Mouse (Mus musculus) limb, embryonic 15.5 days (tissue): ENCODE results near the gene Ankrd50. TPM values are rescaled to one million over a fixed set of nuclear protein-coding genes. Genes with fewer than 3 reads are reported as not detected.

ENCODE experiments used
- ATAC-seq: fragments of 200-750 bp; cut with Nextera tagmentation; 2 replicates; pipeline ENCODE4 v1.8.0; 2017; ENCODE audit warnings: low read depth, moderate TSS enrichment; ENCODE audit not compliant: insufficient number of reproducible peaks, low FRiP score, low TSS enrichment
- H3K27ac ChIP-seq: fragments of 300-500 bp; sonication (generic); 2 replicates; pipeline ENCODE4 v1.5.1; 2015; ENCODE audit warnings: moderate library complexity, mild to moderate bottlenecking, inconsistent platforms
- H3K27me3 ChIP-seq: fragments of 300-500 bp; sonication (generic); 2 replicates; pipeline ENCODE4 v1.6.1; 2015; ENCODE audit warnings: inconsistent platforms
- H3K36me3 ChIP-seq: fragments of 300-500 bp; sonication (generic); 2 replicates; pipeline ENCODE4 v1.6.1; 2015; ENCODE audit warnings: inconsistent platforms
- H3K4me1 ChIP-seq: fragments of 300-500 bp; sonication (generic); 2 replicates; pipeline ENCODE4 v1.6.1; 2015; ENCODE audit warnings: inconsistent platforms
- H3K4me2 ChIP-seq: fragments of 300-500 bp; sonication (generic); 2 replicates; pipeline ENCODE4 v1.6.1; 2015; ENCODE audit warnings: mild to moderate bottlenecking, inconsistent platforms
- H3K4me3 ChIP-seq: fragments of 300-500 bp; sonication (generic); 2 replicates; pipeline ENCODE4 v1.5.1; 2015; ENCODE audit warnings: mild to moderate bottlenecking, inconsistent platforms
- H3K9ac ChIP-seq: fragments of 300-500 bp; sonication (generic); 2 replicates; pipeline ENCODE4 v1.6.1; 2015; ENCODE audit warnings: inconsistent platforms
- H3K9me3 ChIP-seq: fragments of 300-500 bp; sonication (generic); 2 replicates; pipeline ENCODE4 v1.6.1; 2016; ENCODE audit warnings: inconsistent platforms
- WGBS: fragments of 180-500 bp; shearing (Covaris S2); methylation state at CpG from one replicate; pipeline ENCODE4 v1.1.7; 2015; 5-methylcytosine and 5-hydroxymethylcytosine counted together
- polyA plus RNA-seq: library from polyadenylated mRNA; unstranded; fragments of >200 nt; fragmentation: Nextera tagmentation; extraction: Ambion mirVana; gene quantifications from 2 replicates; pipeline ENCODE4 v1.2.1, GENCODE M21; 2015

Gene Ankrd50
- polyA plus RNA-seq, 1 experiment from 2014 or later: 23.7 TPM

DNA sequence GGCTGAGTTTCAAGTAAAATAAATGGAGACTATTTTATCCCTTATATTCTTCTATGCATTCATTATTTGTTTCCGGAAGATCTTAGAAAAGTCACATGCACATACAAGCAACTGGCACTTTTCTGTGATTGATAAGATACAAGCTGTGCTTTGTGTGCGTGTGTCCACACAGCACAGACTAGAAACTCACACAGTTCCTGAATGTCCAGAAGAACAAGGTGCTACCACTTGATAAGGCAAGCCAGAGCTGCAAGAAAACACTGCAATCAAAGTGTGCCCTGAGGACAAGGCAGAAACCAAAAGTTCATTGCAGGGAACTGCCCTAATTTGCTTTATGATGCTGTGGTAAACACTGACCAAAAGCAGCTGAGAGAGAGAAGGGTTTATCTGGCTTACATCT lies 6.1 kb upstream of the Ankrd50 start:
- H3K9me3 ChIP-seq: no peaks in the 10 kb centered on the region
- no peak overlapping the region for H3K4me3 ChIP-seq
- no peaks in the 10 kb centered on the region for H3K27me3 ChIP-seq
- no peak for ATAC-seq
- WGBS: 63% methylated on average over 2 of the region's 2 CpGs
- H3K27ac ChIP-seq: no peak overlapping the region
- H3K4me2 ChIP-seq: no peak overlapping the region
- H3K9ac ChIP-seq: no peak overlapping the region
- H3K36me3 ChIP-seq: no peaks in the 10 kb centered on the region
- H3K4me1 ChIP-seq: 0 out of 2 replicates have a peak, but pooled peaks cover 2% of the 10 kb centered on the region

- H3K27ac ChIP-seq: peak overlapping the region; percentile 33
- no peak overlapping the region for H3K9ac ChIP-seq
- peaks cover 31% of the 10 kb centered on the region for H3K4me1 ChIP-seq
- 2% methylated on average over 26 of the region's 26 CpGs for WGBS
- peak overlapping the region; percentile 66 for H3K4me2 ChIP-seq
- no peaks in the 10 kb centered on the region for H3K9me3 ChIP-seq
- H3K36me3 ChIP-seq: peaks cover 9% of the 10 kb centered on the region; the same call in 1 of the 2 replicates
- peak overlapping the region; percentile 83 for H3K4me3 ChIP-seq
- H3K27me3 ChIP-seq: no peaks in the 10 kb centered on the region
- no peak for ATAC-seq
These were observed 482 bp upstream of the Ankrd50 start for GRCm38 (mm10) chr3:38485107-38485545.

- peak overlapping the region; percentile 95; the same call in 1 of the 2 replicates for H3K27ac ChIP-seq
- no peaks in the 10 kb centered on the region for H3K9me3 ChIP-seq
- peaks cover 37% of the 10 kb centered on the region for H3K4me1 ChIP-seq
- peaks cover 16% of the 10 kb centered on the region; the same call in 1 of the 2 replicates for H3K36me3 ChIP-seq
- peak overlapping the region; percentile 66 for H3K4me2 ChIP-seq
- peak overlapping the region; percentile 98 for H3K9ac ChIP-seq
- H3K27me3 ChIP-seq: no peaks in the 10 kb centered on the region
- 7% methylated on average over 10 of the region's 10 CpGs for WGBS
- H3K4me3 ChIP-seq: peak overlapping the region; percentile 83
- no peak for ATAC-seq
These were observed 1.1 kb downstream of the Ankrd50 start for GRCm38 (mm10) chr3:38483551-38483950.

GRCm38 (mm10) chr3:38482749-38483148 lies 1.9 kb downstream of the Ankrd50 start:
- Histone ChIP-seq H3K9ac (0 out of 2 replicates have a peak overlapping the region, but pooled peaks have one; percentile 17), H3K36me3 (peaks cover 19% of the 10 kb centered on the region; the same call in 1 of the 2 replicates), H3K4me1 (peaks cover 43% of the 10 kb centered on the region), H3K4me3 (peak overlapping the region; percentile 83), H3K27me3 (no peaks in the 10 kb centered on the region), H3K9me3 (no peaks in the 10 kb centered on the region), H3K4me2 (peak overlapping the region; percentile 66), H3K27ac (peak overlapping the region; percentile 27; the same call in 1 of the 2 replicates)
- WGBS: 24% methylated on average over 11 of the region's 11 CpGs
- ATAC-seq: no peak

DNA sequence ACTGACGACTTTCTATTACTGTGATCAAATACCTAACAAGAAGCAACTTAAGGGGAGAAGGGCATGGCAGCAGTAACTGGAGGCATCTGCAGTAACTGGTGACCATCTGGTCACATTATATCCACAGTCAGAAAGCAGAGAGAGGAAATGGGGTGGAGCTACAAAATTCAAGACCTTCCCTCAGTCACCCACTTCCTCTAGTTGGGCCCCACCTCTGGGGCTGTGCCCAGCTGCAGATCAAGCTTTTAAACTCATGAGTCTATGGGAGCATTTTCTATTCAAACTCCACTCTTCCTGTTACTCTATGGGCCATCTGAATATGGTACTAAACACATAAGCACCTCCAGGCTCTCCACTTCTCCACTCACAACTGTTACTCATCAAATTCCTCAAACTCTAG lies 3.5 kb downstream of the Ankrd50 start:
- 52% methylated on average over 1 of the region's 1 CpGs for WGBS
- Histone ChIP-seq H3K27ac (no peak overlapping the region), H3K9ac (no peak overlapping the region), H3K4me1 (peaks cover 50% of the 10 kb centered on the region), H3K4me2 (peak overlapping the region; percentile 39), H3K4me3 (peak overlapping the region; percentile 9; the same call in 1 of the 2 replicates), H3K9me3 (no peaks in the 10 kb centered on the region), H3K36me3 (peaks cover 26% of the 10 kb centered on the region; the same call in 1 of the 2 replicates), H3K27me3 (no peaks in the 10 kb centered on the region)
- no peak for ATAC-seq

GRCm38 (mm10) chr3:38477936-38478335 lies 6.7 kb downstream of the Ankrd50 start:
- Histone ChIP-seq H3K27ac (no peak overlapping the region), H3K9me3 (no peaks in the 10 kb centered on the region), H3K9ac (no peak overlapping the region), H3K4me2 (no peak overlapping the region), H3K36me3 (peaks cover 31% of the 10 kb centered on the region; the same call in 1 of the 2 replicates), H3K4me3 (no peak overlapping the region), H3K4me1 (peaks cover 60% of the 10 kb centered on the region), H3K27me3 (no peaks in the 10 kb centered on the region)
- ATAC-seq: no peak
- 78% methylated on average over 1 of the region's 1 CpGs for WGBS

DNA sequence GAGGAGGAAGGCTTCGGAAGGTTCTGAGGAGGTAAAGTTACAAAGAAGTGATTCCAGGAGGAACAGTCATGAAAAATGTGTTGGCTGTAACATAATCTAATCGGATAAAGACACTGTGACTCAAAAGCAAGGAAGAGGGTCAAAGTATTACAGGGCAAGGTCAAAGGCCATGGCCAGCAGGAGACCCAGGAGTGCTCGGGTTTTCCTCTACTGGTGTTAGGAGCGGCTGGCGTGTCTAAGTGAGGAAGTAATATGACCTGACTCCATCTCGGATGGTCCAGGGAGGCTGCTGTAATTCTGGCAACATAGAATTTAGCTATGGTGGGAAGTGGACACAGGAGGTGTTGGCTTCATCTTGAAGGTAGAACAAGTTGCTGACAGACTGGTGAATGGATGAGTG lies 9.1 kb downstream of the Ankrd50 start:
- 58% methylated on average over 6 of the region's 6 CpGs for WGBS
- Histone ChIP-seq H3K27me3 (no peaks in the 10 kb centered on the region), H3K4me1 (peaks cover 48% of the 10 kb centered on the region), H3K9me3 (no peaks in the 10 kb centered on the region), H3K9ac (no peak overlapping the region), H3K36me3 (peaks cover 29% of the 10 kb centered on the region; the same call in 1 of the 2 replicates), H3K27ac (no peak overlapping the region), H3K4me3 (no peak overlapping the region), H3K4me2 (no peak overlapping the region)
- ATAC-seq: no peak

GRCm38 (mm10) chr3:38473138-38473537 lies 11.5 kb downstream of the Ankrd50 start:
- peaks cover 20% of the 10 kb centered on the region; the same call in 1 of the 2 replicates for H3K36me3 ChIP-seq
- no peaks in the 10 kb centered on the region for H3K27me3 ChIP-seq
- H3K9me3 ChIP-seq: no peaks in the 10 kb centered on the region
- 83% methylated on average over 4 of the region's 4 CpGs for WGBS
- H3K4me2 ChIP-seq: no peak overlapping the region
- H3K4me1 ChIP-seq: peaks cover 38% of the 10 kb centered on the region
- no peak overlapping the region for H3K27ac ChIP-seq
- H3K9ac ChIP-seq: no peak overlapping the region
- no peak overlapping the region for H3K4me3 ChIP-seq
- no peak for ATAC-seq

DNA sequence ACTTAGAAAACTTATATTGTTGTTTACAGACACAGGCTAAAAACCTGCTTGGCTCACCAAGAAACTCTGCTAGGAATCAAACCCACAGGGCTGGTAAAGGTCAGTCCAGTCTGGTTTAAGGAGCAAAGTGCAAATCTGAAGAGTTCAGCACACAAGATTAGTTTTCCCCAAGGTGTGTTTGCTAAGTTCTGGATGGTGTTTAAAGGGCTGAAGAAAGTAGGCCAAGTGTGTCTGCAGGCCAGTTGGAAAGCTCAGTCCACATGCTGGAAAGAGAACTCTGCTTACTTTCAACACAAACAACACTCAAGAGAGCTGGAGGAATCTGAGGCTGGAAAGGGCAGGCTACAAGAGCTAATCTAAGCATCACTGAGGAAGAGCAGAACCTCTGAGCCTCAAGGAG lies 13.1 kb downstream of the Ankrd50 start:
- H3K36me3 ChIP-seq: peaks cover 13% of the 10 kb centered on the region; the same call in 1 of the 2 replicates
- peaks cover 38% of the 10 kb centered on the region for H3K4me1 ChIP-seq
- H3K9me3 ChIP-seq: no peaks in the 10 kb centered on the region
- H3K9ac ChIP-seq: no peak overlapping the region
- no peaks in the 10 kb centered on the region for H3K27me3 ChIP-seq
- H3K4me3 ChIP-seq: no peak overlapping the region
- H3K27ac ChIP-seq: no peak overlapping the region; the same call in 1 of the 2 replicates
- no peak for ATAC-seq
- no peak overlapping the region for H3K4me2 ChIP-seq

- 83% methylated on average over 8 of the region's 8 CpGs for WGBS
- no peak for ATAC-seq
These were observed 16.5 kb downstream of the Ankrd50 start for GRCm38 (mm10) chr3:38468131-38468530.

GRCm38 (mm10) chr3:38466880-38467405 lies 17.7 kb downstream of the Ankrd50 start:
- WGBS: 71% methylated on average over 8 of the region's 8 CpGs
- Histone ChIP-seq H3K9ac (no peak overlapping the region), H3K27me3 (no peaks in the 10 kb centered on the region), H3K4me3 (no peak overlapping the region), H3K4me2 (no peak overlapping the region), H3K9me3 (no peaks in the 10 kb centered on the region), H3K27ac (no peak overlapping the region), H3K4me1 (peaks cover 18% of the 10 kb centered on the region), H3K36me3 (peaks cover 19% of the 10 kb centered on the region)
- ATAC-seq: no peak

More at GRCm38 (mm10) chr3:38468131-38468530, 16.5 kb downstream of the Ankrd50 start:
- Histone ChIP-seq H3K9me3 (no peaks in the 10 kb centered on the region), H3K4me3 (no peak overlapping the region), H3K36me3 (peaks cover 14% of the 10 kb centered on the region; the same call in 1 of the 2 replicates), H3K4me1 (peaks cover 18% of the 10 kb centered on the region), H3K4me2 (no peak overlapping the region), H3K27ac (no peak overlapping the region), H3K27me3 (no peaks in the 10 kb centered on the region), H3K9ac (no peak overlapping the region)

DNA sequence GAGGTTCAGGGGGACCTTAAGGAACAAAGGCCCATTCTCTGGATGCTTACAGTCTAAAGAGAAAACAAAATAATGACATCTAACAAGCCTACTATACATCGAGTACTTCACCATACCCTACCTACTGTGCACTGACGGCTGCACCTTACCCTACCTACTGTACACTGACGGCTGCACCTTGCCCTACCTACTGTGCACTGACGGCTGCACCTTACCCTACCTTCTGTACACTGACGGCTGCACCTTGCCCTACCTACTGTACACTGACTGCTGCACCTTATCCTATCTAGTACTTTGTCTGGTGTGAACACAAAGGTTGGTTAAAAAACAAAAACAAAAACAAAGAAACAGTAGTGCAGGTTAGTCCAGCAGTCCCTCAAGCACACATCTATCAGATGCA lies 18.5 kb downstream of the Ankrd50 start:
- Histone ChIP-seq H3K4me2 (no peak overlapping the region), H3K27me3 (no peaks in the 10 kb centered on the region), H3K9me3 (no peaks in the 10 kb centered on the region), H3K9ac (no peak overlapping the region), H3K4me1 (peaks cover 10% of the 10 kb centered on the region; the same call in 1 of the 2 replicates), H3K27ac (no peak overlapping the region), H3K36me3 (peaks cover 25% of the 10 kb centered on the region), H3K4me3 (no peak overlapping the region)
- 84% methylated on average over 5 of the region's 5 CpGs for WGBS
- no peak for ATAC-seq
